Mouse (Mus musculus) lung, postnatal 14 days (tissue): Measurements from ENCODE around the gene Olfr198.
"Not testable (repeated sequence)": the region's sequence is repeated elsewhere in the genome, so short reads cannot be mapped to it uniquely, and the experiment has no call there.

Experiments
- DNase-seq: peaks from one replicate; pipeline ENCODE4 v3.0.0; 2021

Olfr198 gene

DNA sequence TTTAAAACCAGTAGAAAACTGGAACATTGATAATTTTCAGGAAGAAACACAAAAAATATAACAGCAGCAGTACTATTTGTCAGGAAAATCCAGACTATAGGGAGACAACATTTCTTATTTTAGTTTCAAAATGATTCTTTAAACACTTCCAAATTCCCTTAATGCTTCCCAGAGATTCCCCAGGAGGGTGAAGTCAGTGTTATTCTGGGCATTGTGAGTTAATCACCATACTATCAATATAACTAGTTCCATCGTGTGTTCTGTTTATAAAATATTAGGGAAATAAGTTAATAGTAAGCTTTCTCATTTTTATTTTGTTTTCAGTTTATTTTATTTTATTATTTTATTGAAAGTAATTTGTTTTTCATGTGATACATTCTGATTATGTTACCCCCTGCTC lies at the start of gene Olfr198:
TSS of gene Olfr198 (minus strand) at position 101 of the 400 bp plus-strand sequence.
- DNase-seq: not testable (repeated sequence)

DNA sequence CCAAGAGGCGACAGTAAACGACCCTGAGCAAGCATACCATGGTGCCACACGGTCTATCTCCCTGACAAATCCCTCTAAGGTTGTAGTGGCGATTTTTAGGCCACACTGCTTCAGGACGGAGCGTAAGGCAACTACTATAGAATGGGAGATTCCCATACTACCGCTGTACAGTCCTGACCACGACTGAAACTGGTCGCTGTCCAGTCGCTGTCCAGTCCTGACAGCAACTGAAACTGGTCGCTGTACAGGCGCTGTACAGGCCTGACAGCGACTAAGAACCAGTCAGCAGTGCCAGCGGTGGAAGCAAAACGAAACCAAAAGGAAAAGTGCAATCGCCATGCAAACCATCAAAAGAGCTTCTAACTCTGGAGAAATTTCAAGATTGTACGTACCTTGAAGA lies 46.4 kb upstream of the Olfr198 start:
- no peak for DNase-seq

DNA sequence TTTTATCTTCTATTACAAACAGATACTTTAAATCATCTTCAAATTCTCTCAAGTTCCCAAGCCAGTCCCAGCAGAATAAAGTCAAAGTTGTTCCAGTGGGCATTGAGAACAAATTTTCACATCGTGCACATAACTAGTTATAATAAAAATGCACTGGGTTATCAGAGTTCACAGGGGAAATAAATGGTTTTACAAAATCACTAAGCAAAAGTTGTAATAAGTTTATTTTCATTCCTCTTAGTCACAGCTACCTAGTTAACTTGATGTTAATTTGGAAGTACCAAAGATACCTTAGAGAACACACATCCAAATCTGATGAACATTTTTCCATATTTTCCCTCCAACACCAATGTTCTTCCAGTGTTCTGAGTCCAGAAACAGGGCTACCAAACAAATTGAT lies 16.3 kb upstream of the Olfr198 start, which contains the start of gene Olfr199:
TSS of gene Olfr199 (minus strand) at position 101 of the 400 bp plus-strand sequence.
- not testable (repeated sequence) for DNase-seq

DNA sequence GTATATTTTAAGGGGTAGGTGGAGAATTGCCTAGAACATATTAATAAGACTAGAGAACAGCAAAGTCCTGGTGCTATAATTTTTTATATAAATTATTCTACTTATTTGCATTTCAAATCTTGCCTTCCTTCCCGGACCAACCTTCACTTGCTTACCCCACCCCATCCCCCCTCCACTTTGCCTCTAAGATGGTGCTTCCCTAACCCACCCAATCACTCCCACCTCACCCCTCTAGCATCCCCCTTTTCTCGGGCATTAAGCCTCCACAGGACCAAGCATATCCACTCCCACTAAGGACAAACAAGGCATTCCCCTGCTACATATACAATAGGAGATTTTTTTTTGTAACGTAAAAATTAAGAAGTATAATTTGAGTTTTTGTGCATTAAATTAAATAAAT lies 14.5 kb upstream of the Olfr198 start:
- DNase-seq: not testable (repeated sequence)

DNA sequence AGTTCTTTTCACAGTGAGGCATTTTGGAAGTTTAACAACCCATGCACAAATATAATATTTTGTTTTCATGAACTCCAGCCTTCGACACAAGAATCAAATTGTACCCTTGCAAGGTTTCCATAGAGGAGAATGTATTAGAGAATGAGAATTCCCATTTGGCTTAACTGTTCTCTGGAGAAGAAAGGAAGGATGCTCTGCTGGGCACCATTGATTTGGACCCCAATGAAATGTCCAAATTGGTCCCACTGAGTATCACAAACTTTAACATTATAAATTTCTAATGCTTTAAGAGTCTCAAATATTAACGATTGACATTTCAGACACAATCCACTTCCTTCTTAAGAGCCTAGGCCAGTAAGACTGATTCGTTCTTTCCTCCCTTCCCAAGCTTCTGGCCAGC lies 33.0 kb downstream of the Olfr198 start, which contains the start of gene Olfr196:
TSS of gene Olfr196 (minus strand) at position 101 of the 400 bp plus-strand sequence.
- DNase-seq: no peak

DNA sequence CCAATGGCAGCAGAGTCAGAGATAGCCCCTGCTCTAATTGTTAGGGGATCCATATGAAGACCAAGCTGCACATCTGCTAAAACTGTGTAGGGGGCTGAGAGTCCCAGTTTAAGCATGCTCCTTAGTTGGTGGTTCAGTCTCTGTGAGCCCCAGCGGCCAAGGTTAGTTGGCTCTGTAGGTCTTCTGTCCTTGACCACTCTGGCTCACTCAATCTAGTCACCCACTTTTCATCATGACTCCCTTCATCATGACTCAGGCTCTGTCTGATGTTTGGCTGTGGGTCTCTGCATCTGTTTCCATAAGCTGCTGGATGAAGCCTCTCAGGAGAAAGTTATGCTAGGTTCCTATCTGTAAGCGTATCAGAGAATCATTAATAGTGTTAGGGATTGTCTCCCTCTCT lies 51.3 kb downstream of the Olfr198 start:
- no peak for DNase-seq
